Mouse (Mus musculus): Measurements from ENCODE around the gene Ubxn1.

DNA sequence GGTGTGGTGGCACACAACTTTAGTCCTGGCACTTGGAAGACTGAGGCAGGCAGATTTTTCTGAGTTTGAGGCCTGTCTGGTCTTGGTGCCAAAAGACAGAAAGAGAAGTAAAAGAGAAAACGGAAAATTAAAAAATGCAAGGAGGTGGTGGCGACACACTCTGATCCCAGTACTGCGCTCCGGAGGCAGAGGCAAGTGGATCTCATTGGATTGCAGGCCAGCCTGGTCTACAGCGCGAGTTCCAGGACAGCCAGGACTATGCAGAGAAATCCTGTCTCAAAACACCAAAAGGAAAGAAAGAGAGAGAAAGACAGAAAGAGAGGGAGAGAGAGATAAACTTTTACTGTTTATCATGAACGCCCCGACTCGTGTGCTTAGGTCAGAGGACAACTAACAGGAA is 458 bp upstream of the Ubxn1 start:
- TF ChIP-seq CTCF (IDR thresholded peaks at IDR 0.05; ENCODE audit: extremely low read depth, insufficient read depth, insufficient read length, insufficient replicate concordance) (no peak), POLR2A (IDR thresholded peaks at IDR 0.05; ENCODE audit: low read depth, low read length) (no peak)
